Mouse (Mus musculus) layer of hippocampus, adult 9-10 months (tissue): ENCODE results near the gene Mbd3.

Source experiments
- DNase-seq: peaks from one replicate; pipeline ENCODE4 v3.0.0; 2022; ENCODE audit warnings: low spot score

Gene Mbd3

GRCm38 (mm10) chr10:80423562-80423961 lies 24.2 kb upstream of the Mbd3 start:
- DNase-seq = no peak

GRCm38 (mm10) chr10:80421651-80422472 lies 22.5 kb upstream of the Mbd3 start:
- DNase-seq = no peak

GRCm38 (mm10) chr10:80421208-80421607 lies 21.9 kb upstream of the Mbd3 start:
- no peak for DNase-seq

GRCm38 (mm10) chr10:80420729-80421128 lies 21.4 kb upstream of the Mbd3 start:
- no peak for DNase-seq

GRCm38 (mm10) chr10:80419419-80419818 lies 20.1 kb upstream of the Mbd3 start:
- DNase-seq = no peak

GRCm38 (mm10) chr10:80418311-80418710 lies 19.0 kb upstream of the Mbd3 start:
- DNase-seq = no peak

GRCm38 (mm10) chr10:80417841-80418240 lies 18.5 kb upstream of the Mbd3 start:
- no peak for DNase-seq

- DNase-seq = no peak
These were observed 18.0 kb upstream of the Mbd3 start for GRCm38 (mm10) chr10:80417371-80417770.

GRCm38 (mm10) chr10:80415566-80415965 lies 16.2 kb upstream of the Mbd3 start:
- DNase-seq = no peak

- no peak for DNase-seq
These were observed 13.5 kb upstream of the Mbd3 start for GRCm38 (mm10) chr10:80412656-80413541.

- DNase-seq = no peak
These were observed 8.6 kb upstream of the Mbd3 start for GRCm38 (mm10) chr10:80407924-80408323.

- DNase-seq = peak; percentile 76
These were observed 7.5 kb upstream of the Mbd3 start, which contains the start of gene Uqcr11 for GRCm38 (mm10) chr10:80406684-80407501. TSS of gene Uqcr11 (minus strand) at chr10:80406830.

GRCm38 (mm10) chr10:80405481-80406173 lies 6.3 kb upstream of the Mbd3 start:
- no peak for DNase-seq

- DNase-seq = no peak
These were observed 3.8 kb upstream of the Mbd3 start for GRCm38 (mm10) chr10:80403044-80403692.

- no peak for DNase-seq
These were observed 1.4 kb upstream of the Mbd3 start for GRCm38 (mm10) chr10:80400704-80401161.

- DNase-seq = no peak
These were observed 788 bp upstream of the Mbd3 start for GRCm38 (mm10) chr10:80399973-80400703.

- DNase-seq = peak; percentile 88
These were observed 595 bp downstream of the Mbd3 start for GRCm38 (mm10) chr10:80398719-80399190.

- DNase-seq = no peak
These were observed 1.2 kb downstream of the Mbd3 start for GRCm38 (mm10) chr10:80398174-80398535.

GRCm38 (mm10) chr10:80397524-80398173 lies 1.7 kb downstream of the Mbd3 start:
- no peak for DNase-seq
